Mouse (Mus musculus): ENCODE results near the gene Plek. TPM values are rescaled to one million over a fixed set of nuclear protein-coding genes. Genes with fewer than 3 reads are reported as not detected.
A peak's percentile ranks its signal among the peaks of the same experiment; 100 is the strongest.

The Plek gene
- polyA plus RNA-seq, 1 experiment, result 3.3 TPM

DNA sequence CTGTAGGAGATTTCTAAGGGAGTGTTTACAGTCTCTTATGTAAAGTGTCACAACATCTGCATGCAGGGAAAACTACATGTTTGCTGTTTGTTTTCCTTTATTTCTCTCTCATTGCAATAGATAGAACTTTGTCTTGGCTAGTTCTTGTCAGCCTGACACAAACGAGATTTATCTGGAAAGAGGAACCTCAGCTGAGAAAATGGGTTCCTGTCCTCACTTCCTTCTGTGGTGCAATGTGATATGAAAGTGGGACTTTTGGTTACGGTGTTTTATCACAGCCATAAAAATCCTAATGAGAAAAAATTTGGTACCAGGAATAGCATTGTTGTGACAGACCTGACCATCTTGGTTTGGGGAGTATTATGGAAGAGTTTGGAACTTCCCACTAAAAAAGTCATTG is 82.5 kb downstream of the Plek start:
- TF ChIP-seq CTCF (IDR thresholded peaks at IDR 0.05; ENCODE audit: borderline replicate concordance, extremely low read depth, insufficient read depth, insufficient read length) (no peak), POLR2A (IDR thresholded peaks at IDR 0.05; ENCODE audit: borderline replicate concordance, extremely low read depth, insufficient read depth, insufficient read length, poor library complexity, severe bottlenecking) (no peak)
- DNase-seq (ENCODE audit: low read depth), result no peak

DNA sequence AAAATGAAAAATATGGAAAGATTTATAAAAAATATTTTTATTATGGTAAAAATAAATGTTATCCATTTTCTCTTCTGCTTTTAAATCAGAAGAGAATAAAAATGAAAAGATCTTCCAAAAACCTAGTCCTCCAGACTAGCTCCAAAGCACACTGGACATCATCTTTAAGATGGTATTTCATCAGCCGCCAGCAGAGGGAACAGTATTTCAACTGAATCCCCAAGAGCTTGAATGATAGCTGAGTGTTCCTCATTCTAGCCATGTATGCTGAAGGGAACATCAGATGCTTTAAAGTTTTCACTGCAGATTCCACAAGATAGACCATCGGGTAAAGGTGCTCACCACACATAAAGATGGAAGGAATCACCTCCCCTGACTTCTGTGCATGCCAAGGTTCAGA is 84.4 kb downstream of the Plek start:
- TF ChIP-seq CTCF (IDR thresholded peaks at IDR 0.05; ENCODE audit: borderline replicate concordance, extremely low read depth, insufficient read depth, insufficient read length) (peak; percentile 45; the same call in 1 of the 2 replicates), POLR2A (IDR thresholded peaks at IDR 0.05; ENCODE audit: borderline replicate concordance, extremely low read depth, insufficient read depth, insufficient read length, poor library complexity, severe bottlenecking) (no peak)
- peak; percentile 65 for DNase-seq (ENCODE audit: low read depth)

GRCm38 (mm10) chr11:16958520-16958919 is 93.7 kb downstream of the Plek start:
- DNase-seq (ENCODE audit: low read depth), result no peak
- TF ChIP-seq POLR2A (IDR thresholded peaks at IDR 0.05; ENCODE audit: borderline replicate concordance, extremely low read depth, insufficient read depth, insufficient read length, poor library complexity, severe bottlenecking), result no peak

- TF ChIP-seq POLR2A (IDR thresholded peaks at IDR 0.05; ENCODE audit: borderline replicate concordance, extremely low read depth, insufficient read depth, insufficient read length, poor library complexity, severe bottlenecking) (no peak), CTCF (IDR thresholded peaks at IDR 0.05; ENCODE audit: borderline replicate concordance, extremely low read depth, insufficient read depth, insufficient read length) (no peak)
- no peak for DNase-seq (ENCODE audit: low read depth)
These were observed 95.2 kb downstream of the Plek start for GRCm38 (mm10) chr11:16957030-16957429.

GRCm38 (mm10) chr11:16956115-16956862 is 95.9 kb downstream of the Plek start:
- TF ChIP-seq POLR2A (IDR thresholded peaks at IDR 0.05; ENCODE audit: borderline replicate concordance, extremely low read depth, insufficient read depth, insufficient read length, poor library complexity, severe bottlenecking), result no peak
- no peak for TF ChIP-seq CTCF (IDR thresholded peaks at IDR 0.05; ENCODE audit: borderline replicate concordance, extremely low read depth, insufficient read depth, insufficient read length)
- DNase-seq (ENCODE audit: low read depth), result no peak

DNA sequence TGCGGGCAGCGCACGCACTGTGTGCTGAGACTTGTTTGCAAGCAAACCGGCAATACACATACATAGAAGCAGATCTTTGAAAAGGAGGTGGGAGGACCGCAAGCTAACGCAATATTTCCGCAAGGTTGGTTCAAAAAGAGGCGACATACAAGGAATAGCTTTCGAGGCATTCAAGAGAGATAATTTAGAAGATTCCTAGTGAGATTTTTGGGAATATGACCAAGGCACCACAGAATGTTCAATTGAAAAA is 100.5 kb downstream of the Plek start:
- TF ChIP-seq CTCF (IDR thresholded peaks at IDR 0.05; ENCODE audit: borderline replicate concordance, extremely low read depth, insufficient read depth, insufficient read length), result no peak
- TF ChIP-seq POLR2A (IDR thresholded peaks at IDR 0.05; ENCODE audit: borderline replicate concordance, extremely low read depth, insufficient read depth, insufficient read length, poor library complexity, severe bottlenecking), result no peak
- no peak for DNase-seq (ENCODE audit: low read depth)

- TF ChIP-seq POLR2A (IDR thresholded peaks at IDR 0.05; ENCODE audit: borderline replicate concordance, extremely low read depth, insufficient read depth, insufficient read length, poor library complexity, severe bottlenecking), result peak; percentile 34; the same call in 1 of the 2 replicates
- TF ChIP-seq CTCF (IDR thresholded peaks at IDR 0.05; ENCODE audit: borderline replicate concordance, extremely low read depth, insufficient read depth, insufficient read length), result no peak
- DNase-seq (ENCODE audit: low read depth), result peak; percentile 100
These were observed 101.0 kb downstream of the Plek start, which contains the start of gene Fbxo48 for GRCm38 (mm10) chr11:16950976-16951760. Gene Fbxo48, plus strand, starts transcription at chr11:16951375.

DNA sequence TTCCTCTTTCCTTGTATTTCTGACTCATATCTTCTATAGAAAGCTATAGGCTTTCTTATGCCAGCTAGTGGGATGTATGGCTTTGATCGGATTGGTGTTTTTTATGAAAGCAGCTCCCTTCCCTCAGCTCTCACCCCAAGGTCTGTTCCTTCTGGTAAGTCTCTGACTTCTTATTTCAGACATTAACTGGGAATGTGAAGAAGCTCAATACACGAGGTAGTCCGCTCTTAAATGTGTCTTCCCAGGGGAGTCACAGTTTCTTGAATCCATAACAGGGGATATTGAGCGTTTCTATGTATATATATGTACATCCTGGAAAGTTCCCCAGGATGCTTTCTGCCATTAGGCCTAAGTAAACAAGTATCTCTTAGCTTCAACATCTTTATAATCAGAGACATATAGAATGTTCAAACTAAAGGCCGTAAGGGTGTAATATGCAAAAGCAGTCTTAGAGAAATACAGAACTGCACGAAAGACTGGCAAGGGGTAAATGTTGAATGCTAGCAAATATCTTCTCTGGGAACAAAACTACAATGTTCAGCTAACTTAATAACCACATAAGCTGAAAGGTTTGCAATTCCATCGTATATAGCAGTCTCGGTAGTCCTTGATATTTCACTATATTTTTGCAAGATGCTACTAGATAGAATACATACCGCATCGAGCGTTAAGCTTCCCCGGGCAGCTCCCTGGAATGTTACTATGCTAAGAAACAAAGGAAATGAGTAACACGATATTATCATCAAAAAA is 101.8 kb downstream of the Plek start:
- TF ChIP-seq CTCF (IDR thresholded peaks at IDR 0.05; ENCODE audit: borderline replicate concordance, extremely low read depth, insufficient read depth, insufficient read length) (no peak), POLR2A (IDR thresholded peaks at IDR 0.05; ENCODE audit: borderline replicate concordance, extremely low read depth, insufficient read depth, insufficient read length, poor library complexity, severe bottlenecking) (no peak)
- no peak for DNase-seq (ENCODE audit: low read depth)

GRCm38 (mm10) chr11:16948756-16949155 is 103.4 kb downstream of the Plek start:
- DNase-seq (ENCODE audit: low read depth), result peak; percentile 37
- no peak for TF ChIP-seq POLR2A (IDR thresholded peaks at IDR 0.05; ENCODE audit: borderline replicate concordance, extremely low read depth, insufficient read depth, insufficient read length, poor library complexity, severe bottlenecking)
- TF ChIP-seq CTCF (IDR thresholded peaks at IDR 0.05; ENCODE audit: borderline replicate concordance, extremely low read depth, insufficient read depth, insufficient read length), result peak; percentile 55; the same call in 1 of the 2 replicates

DNA sequence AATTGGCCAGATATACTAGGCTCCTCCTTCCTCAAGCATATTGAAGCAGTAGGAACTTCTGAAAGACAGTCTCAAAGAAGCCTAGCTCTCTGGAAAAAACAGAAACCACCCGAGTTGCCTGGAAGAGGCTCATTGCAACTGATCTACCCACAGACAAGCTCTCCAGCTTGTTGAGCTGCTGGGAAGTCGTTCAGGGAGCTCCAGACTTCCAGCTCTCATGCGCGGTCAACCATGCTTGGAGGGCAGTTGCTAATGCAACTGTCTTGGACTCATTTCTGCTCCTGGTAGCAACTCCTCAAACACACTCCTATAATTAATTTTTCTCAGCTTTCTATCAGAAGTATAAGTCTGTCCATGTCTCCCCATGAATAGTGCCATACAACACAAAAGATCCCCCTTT is 109.2 kb downstream of the Plek start:
- DNase-seq (ENCODE audit: low read depth), result no peak
- TF ChIP-seq CTCF (IDR thresholded peaks at IDR 0.05; ENCODE audit: borderline replicate concordance, extremely low read depth, insufficient read depth, insufficient read length) (no peak), POLR2A (IDR thresholded peaks at IDR 0.05; ENCODE audit: borderline replicate concordance, extremely low read depth, insufficient read depth, insufficient read length, poor library complexity, severe bottlenecking) (no peak)

- DNase-seq (ENCODE audit: low read depth), result peak; percentile 80
- TF ChIP-seq CTCF (IDR thresholded peaks at IDR 0.05; ENCODE audit: borderline replicate concordance, extremely low read depth, insufficient read depth, insufficient read length) (no peak), POLR2A (IDR thresholded peaks at IDR 0.05; ENCODE audit: borderline replicate concordance, extremely low read depth, insufficient read depth, insufficient read length, poor library complexity, severe bottlenecking) (no peak)
These were observed 110.2 kb downstream of the Plek start for GRCm38 (mm10) chr11:16941973-16942452.
